Mouse (Mus musculus) gonadal fat pad, adult 2 months (tissue): Measurements from ENCODE around the gene Ankfn1. TPM values are rescaled to one million over a fixed set of nuclear protein-coding genes. Genes with fewer than 3 reads are reported as not detected.

Experiments
- DNase-seq: peaks from one replicate; pipeline ENCODE4 v3.0.0-alpha.2; 2012; ENCODE audit warnings: low read depth
- polyA plus RNA-seq: library from polyadenylated mRNA; depleted of rRNA; stranded (reverse); fragments of >200 nt; gene quantifications from 2 replicates; pipeline ENCODE4 v1.2.3, GENCODE M21; 2012; rRNA removed

Gene Ankfn1
- 1.3 and 1.9 TPM in 2 replicates for polyA plus RNA-seq

DNA sequence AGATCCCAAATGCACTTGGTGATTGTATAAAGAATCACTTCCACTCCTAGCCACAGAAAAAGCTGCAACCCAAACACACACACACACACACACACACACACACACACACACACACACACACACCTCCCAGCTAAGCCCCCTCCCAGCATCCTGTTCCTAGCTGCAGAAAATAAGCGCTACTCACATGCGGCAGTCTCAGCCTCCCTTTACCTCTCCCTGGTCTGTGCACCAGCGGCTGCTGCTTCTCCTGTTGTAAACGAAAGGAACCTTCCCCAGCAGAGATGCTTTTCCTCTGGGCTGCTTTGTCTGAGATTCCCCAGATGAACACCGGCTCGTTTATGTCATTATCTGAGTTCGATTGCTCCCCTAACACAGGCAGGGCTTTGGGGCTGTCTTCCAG lies at the start of gene Ankfn1:
TSS of gene Ankfn1 (minus strand) at position 223 of the 400 bp plus-strand sequence.
- DNase-seq, result no peak

DNA sequence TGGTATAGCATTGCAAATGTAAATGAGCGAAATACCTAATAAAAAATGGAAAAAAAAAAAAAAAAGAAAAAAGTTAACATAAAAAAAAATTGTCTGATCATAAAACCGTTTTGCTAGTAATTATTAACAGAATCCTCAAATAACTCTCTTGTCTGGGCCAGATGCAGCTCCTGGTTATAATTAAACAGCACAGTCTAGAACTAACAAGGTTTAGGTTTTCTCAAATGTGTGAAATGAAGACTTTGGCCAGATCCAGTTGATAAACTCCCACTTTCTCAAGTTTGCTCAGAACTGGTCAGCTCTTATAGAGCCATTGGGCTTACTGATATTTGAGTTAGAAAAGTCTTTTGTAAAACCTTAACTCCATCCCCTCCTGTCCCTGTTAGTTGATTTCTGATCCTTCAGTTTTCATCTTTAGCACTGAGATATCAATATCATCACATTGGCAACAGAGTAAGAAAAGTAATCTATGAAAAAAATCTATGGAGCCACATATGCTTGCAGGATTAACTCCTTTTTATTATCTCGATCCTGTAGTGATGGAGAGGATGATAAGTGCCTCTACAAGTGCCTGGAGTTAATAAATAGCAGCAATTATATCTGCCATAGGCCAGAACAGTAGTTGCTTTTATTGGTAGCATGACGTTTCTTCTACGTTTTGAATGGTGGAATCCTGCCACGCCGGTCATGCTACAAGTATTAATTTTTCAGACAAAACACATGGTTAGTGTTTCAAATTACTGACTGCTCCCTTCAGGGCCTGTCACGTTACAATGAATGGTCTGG lies 46.4 kb upstream of the Ankfn1 start:
- no peak for DNase-seq

DNA sequence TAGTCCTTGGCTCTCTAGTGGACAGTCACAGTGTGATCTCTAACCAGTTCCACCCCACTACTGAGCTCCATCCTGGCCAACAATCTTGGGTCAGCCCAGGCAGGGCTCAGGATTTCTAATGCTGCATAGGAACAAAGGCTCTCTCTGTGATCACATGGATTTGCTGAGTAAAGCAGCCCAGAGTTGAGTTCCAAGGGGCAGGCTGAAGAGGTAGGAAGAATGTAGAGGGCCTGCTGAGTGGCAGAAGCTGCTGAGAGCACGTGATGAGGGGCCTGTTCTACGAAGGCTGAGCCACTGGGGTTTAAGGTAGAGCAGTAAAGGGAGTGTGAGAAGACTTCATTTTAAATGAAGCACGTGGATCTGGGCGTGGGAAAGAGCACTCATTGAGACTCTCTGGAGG lies 41.1 kb upstream of the Ankfn1 start:
- no peak for DNase-seq

DNA sequence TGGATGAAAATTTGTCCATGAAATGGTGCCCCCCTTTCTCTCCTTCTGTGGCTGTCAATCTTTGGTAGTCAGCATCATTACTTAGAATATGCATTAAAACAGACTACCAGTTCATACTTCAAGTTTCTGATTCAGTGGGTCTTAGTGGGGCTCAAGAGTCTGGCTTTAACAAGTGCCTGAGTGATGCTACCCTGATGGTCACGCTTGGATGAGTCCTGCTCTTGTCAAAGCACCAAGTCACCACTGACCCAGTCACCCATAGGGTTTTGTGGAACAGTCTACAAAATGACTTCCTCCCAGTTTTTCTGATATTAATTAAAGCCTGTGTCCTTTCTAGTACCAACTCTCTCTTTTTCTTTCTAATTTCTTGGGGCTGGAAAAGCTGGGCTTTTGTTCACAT lies 34.0 kb upstream of the Ankfn1 start:
- DNase-seq, result no peak

DNA sequence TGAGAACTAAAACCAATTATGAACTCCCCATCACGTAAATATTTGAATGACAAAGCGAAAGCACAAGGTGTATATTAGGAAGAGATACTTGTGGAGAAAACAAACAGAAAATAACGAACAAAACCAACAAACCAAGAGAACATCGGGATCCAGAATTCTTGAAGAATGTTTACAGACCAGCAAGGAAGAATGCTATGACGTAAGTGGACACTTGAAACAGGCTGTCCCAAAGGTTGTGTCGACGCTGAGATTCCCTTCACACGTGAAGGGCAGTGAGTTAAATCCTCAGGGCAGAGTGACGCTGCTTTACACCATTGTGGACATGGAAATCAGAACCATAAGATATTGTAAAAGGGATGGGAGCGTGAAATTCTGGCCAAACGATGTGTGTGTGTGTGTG lies 30.5 kb upstream of the Ankfn1 start:
- DNase-seq, result no peak

DNA sequence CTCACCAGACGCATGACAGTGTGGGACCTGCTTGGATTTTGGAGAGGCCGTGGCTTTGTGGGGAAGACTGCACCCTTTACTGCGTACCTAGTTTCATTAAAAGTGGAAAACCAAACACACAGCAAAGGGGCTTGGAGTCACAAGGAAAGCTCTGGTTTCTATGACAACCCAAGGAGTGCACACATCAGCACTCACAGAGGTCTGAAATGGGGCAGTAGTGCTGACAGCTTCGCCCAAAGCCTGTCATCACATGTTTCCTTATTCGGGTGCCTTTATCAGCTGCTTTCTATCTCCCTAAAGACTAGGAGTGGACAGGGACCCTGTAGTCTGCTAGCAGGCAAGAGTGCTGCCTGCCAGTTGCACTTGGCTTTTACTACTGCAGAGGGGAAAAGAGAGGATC lies 27.4 kb upstream of the Ankfn1 start:
- no peak for DNase-seq

DNA sequence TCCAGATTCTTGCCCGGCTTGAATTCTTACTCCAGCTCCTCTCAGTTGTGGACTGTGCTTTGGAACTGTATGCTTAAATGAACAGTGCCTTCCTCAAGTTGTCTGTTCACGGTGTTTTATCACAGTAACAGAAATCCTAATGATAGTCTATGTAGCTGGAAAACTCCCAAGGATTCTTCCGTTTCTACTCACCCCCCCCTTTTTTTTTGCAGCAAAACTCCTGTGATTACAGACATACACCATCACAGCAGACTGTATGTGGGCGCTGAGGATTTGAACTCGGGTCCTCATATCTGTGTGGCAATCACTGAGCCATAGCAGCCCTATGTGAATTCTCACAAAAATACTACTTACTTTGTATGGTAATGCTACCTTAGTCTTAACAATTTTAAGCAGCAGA lies 26.5 kb upstream of the Ankfn1 start:
- no peak for DNase-seq

DNA sequence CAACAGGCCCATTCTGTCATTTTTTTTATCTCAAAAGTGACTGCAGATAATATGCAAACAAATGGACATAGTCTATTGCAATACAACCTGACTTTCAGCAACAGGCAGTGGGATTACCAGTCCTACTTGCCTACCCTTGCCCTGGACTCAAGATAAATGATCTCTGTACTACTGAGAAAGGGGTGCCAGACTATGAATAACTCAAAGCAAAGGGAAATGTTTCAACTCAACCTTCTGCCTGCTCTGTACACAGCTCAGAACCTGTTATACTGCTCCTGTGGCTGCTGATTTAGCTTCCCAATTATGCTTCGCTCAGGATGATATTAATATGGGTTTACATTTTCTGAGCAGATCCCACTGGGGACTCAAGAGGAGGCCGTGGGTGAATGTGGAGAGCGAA lies 15.3 kb upstream of the Ankfn1 start:
- DNase-seq, result no peak

DNA sequence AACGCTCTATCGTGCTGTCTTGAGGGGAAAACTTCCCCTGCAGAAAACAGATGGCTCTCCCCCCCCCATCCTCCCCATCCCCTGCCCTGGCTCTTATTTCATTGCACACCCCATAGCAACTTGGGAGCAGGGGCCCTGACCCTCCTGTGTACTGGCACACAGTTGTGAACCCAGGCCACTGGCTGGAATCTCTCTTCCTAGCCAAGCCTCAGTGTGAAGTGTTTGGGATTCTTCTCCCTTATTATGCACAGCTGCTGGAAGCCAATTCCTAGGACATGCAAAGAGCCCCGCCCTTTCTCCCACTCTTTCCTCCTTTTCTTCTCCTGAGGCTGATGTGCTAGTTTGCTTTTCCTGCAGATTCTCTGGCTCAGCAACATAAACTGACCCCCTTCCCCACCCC lies 1.4 kb downstream of the Ankfn1 start:
- DNase-seq, result no peak

DNA sequence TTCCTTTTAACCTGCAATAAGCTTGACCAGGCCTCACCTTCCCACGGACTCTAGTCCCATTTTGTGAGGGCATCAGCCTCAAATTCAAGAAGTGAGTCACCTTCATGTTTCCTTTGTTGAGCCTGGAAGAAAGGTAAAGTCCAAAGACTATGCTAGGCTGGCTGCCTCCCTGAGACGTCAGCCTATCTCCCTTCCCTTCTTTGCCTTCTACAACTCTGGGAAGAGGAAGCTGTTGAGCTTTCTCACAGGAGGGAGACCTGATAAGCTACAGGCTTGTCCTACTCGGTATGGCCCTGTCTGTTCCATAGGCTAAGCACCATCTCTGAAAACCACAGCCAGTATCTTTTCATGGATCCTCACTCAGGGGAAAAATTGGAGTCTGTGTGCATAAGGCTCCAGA lies 2.5 kb downstream of the Ankfn1 start:
- DNase-seq, result no peak

DNA sequence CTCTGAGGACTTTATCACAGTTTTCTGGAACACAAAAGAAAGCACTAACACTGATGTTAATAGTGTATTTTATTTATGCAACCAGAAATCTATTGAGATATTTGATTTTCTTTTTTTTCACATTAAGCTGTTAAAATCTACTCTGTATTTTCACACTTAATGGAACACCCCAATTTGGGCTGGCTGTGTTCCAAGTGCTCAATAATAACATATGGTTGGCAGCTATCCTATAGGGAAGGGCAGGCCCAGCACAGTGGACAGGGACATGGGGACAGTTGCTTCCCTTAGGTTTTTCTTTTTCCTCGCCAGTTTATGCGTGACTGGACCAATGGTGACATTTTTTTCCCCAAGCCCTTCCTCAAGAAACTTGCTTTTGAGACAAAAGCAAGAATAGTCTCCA lies 4.5 kb downstream of the Ankfn1 start:
- no peak for DNase-seq

DNA sequence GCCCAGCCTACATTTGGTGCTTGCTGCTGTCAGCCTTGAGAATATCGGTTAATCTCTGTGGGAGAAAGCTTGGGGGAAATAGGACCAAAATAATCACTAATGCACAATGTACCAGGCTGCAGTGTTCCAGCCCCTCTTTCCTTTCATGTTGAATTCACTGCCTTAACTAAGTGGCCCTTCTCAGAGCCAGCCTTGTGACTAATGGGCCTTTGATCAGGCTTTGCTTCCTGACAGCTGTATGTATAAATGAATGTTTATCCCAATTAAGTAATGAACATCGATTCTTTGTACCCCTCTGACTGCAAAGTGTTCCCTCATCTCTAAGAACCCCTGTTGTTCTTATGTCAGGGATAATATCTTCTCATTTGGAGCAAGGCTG lies 11.7 kb downstream of the Ankfn1 start:
- no peak for DNase-seq

DNA sequence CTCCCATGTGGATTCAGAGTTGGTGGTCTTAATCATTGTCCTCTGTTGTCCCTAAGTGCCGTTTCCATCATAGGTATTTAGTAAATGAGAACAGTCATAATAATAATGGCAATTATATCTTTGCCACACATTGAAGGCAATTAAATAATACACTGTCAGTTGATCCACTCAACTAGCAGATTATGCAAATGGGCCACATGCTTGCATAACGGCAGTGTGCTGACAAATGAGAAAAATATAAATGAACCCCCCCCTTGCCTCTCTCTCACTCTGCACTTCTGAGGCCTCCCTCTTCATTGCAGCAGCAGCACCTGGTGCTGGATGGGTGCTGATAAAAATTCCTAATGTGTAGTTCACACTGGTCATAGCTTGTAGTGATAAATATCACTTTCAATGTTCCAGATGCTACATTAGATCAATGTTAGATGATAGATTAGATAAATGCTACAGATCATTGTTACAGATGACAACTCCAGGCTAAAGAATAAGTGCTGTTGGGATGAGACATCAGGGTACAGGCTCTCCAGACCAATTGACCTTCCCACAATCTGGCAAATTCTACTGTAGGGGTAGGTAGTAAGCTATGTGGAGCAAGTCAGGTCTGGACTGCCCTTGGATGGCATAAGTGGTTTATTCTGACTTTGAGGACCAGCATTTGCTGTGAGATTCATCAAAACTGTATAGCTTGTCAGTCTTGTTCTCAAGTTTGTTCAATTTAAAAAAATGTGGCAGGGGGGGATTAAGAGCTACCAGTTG lies 12.3 kb downstream of the Ankfn1 start:
- DNase-seq, result no peak

DNA sequence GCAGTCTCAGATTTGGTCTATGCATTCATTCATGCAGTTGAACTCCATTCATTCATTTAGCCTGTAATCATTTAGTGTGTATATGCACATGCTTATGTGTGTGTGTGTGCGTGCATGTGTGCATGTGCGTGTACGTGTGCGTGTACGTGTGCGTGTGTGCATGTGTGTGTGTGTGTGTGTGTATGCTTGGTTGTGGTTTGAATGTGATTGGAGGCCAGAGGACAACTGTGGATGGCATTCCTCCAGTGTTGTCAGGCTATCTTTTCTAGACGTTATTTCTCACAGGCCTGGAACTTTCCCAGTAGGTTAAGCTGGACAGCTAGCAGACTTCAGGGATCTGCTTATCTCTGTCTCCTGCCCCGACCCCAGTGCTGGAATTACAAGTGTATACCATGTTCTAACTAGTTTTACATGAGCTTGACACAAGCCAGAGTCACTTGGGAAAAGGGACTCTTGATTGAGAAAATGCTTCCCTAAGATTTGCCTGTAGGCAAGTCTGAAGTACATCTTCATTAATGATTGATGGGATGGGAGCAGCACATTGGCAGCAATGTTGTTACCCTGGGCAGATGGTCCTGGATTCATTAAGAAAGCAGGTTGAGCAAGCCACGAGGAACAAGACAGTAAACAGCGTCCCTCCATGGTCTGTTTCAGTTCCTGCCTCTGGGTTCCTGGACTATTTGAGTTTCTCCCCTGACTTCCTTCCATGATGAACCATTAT lies 43.3 kb downstream of the Ankfn1 start:
- no peak for DNase-seq

DNA sequence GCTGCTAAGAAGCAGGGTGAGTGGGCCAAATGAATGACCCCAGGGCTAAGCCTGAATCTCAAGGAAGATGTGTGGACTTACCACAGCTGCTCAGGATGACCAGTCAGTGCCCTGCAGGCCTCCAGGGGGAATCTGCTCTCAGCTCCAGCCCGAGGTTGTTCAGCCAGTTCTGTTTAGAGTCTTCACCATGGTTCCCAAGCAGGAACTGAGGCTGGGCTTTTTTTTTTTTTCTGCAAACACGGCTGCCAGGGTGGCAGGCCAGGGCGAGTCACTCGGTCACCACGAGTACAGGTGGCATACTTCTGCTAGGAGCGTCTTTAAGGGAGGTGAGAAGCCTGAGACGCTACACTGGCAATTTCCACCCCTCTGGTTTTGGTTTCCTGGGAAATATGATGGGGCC lies 43.9 kb downstream of the Ankfn1 start:
- DNase-seq, result no peak

DNA sequence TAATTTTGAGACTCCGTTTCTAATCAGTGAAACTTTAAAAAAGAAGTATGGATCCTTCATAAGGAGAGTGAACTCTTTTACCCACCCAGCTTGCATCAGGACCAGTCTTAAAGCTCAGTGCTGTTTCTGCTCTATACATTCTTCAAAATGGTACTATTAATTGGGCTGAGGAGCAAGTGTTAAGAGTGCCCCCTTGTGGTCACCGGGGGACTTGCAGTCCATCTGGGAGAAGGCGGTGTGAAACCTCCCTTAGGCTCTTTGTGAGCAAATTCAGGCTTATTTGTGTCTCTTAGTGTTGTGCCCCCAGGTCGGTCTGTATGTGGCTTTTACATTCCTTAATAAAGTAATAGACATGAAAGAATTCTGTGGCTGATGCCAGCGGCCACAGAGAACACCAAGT lies 56.6 kb downstream of the Ankfn1 start:
- no peak for DNase-seq

DNA sequence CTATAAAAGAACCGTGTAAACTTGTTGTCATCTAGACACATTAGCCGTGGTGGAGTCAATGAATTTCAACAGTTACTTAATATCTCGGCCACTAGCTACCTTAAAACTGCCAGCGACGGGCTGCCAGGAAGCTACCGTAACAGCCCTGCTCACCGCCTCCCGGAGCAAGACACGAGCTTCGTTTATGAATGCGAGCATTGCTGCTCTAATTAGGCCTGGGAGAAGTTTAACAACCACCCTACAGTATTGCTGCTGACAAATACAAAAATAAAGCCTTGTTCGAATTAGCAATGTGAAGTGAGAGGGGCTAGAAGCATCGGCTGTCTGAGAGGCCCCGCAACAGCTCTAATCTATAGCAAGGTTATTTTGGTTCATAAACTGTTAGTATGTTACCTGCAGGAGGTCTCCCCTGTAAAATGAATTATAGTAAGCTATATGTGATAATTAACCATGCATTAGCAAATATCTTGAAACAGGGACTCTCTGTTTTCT lies 58.9 kb downstream of the Ankfn1 start:
- no peak for DNase-seq

DNA sequence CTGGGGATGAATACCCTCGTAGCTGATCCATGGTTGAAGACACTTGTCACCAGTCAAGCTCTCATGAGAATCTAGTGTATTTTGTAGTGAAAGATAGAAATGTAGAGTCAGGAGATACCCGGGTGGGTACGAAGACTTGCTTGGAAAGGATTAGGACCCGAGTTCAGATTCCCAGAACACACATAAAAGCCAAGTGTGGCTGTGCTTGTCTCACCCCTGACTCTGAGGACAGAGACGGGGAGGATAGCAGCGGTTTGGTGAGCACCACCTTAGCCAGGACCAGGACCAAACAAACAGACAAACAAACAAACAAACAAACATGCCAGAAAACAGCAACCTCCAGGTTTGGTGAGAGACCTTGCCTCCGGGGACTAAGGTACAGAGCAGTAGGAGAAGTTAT lies 61.1 kb downstream of the Ankfn1 start:
- DNase-seq, result no peak

DNA sequence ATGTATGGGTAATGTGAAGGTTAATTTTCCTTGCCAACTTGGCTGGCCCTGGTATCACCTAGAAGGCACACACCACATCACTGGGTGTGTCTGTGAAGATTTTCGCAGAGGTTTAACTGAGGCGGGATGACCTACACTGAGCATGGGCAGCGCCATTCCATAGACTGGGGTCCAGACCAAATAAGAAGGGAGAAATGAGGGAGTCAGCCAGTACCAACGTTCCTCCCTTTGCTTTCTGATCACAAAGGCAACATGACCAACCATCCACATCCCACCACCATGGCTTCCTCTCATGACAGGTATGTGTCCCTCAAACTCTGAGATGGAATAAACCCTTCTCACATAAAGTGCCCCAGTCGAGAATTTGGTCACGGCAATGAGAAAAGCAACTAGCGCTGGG lies 68.9 kb downstream of the Ankfn1 start:
- DNase-seq, result no peak

DNA sequence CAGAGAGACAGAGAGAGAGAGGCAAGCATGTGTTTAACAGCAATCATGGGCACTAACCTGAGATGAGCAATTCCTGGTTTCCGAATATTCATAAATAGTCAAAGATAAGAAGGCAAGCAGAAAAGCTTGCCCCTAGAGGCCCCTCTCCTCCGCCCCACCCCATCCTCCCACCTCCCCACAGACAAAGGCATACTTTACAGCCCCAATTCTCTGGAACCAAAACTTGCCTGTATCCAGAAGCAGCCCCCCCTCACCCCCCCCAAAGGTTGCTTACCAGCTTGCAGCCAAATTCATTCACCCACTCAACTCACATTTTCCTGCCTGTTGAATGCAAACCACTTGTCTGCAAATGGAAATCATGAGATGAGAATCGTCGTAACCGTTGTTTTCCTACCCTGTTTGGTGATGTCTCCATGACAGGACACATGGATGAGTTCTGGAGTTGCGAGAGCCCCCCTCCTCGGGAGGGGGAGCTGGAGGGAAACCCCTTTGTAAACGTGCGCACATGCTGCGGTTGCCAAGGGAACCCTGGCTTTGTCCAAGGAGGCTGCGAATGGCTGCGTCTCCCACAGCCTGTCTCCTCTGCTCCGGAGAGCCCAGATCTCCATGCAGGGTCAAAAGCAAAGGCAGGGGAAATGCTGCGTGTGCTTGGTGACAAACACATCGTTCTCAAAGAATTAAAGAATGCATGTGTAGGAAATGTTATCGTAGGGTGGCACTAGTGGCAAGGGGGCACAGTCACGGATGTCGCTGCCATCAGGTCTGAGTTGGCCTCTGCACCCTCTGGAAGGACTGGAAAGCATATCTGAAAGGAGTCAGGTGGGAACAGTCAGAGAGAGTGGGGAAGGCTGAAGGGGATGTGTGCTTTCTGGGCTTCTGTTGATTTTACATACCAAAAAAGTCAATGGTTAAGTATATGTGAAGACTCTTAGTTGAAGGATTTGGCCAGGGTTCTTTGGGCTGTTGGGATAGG lies 80.7 kb downstream of the Ankfn1 start:
- no peak for DNase-seq

DNA sequence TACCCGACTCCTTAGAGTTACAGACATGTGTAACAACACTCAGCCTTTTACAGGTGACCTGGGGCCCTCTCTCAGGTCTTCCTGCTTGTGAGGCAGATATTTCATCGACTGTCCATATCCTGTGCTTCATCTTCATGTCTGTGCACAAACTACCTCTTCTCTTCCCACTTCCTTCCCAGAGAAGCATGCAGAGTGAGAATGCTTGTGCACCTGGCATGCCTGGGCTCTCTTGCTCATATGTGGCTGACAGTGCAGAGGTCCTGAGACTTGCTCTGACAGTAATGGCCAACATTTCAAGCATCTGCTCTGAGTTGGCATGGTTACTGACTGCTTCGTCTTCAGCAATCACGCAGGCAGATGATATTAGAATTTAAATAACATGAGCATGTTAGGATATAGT lies 83.8 kb downstream of the Ankfn1 start:
- DNase-seq, result no peak
